9 mouse cellular contexts compared by ENCODE assay signal in genomic region chr4:153484392-153484791, GRCm38 (mm10). TPM values are rescaled to one million over a fixed set of nuclear protein-coding genes. Genes with fewer than 3 reads are reported as not detected.
DNase-seq lines count a peak whose midpoint lies in the region; ATAC-seq and TF ChIP-seq lines count a peak whose summit lies in the region.
"Had no signal": no experiment of that assay in that cellular context is flagged by ENCODE, and none has a peak within 500 bp of the region (broad histone marks: within the 10 kb centered on the region; RNA-seq: fewer than 3 reads in every experiment).

No protein-coding gene starts in this region.

- no peak for TF ChIP-seq EP300 in heart, postnatal 0 days (IDR thresholded peaks at IDR 0.05; ENCODE audit: low read depth)

- H3K36me3 ChIP-seq in embryonic facial prominence, embryonic 13.5 days = no peaks in the 10 kb centered on the region
- no peaks in the 10 kb centered on the region for H3K36me3 ChIP-seq in heart, postnatal 0 days (replicated peaks; ENCODE audit: control insufficient read depth, insufficient read depth, low read length)
- no peaks in the 10 kb centered on the region for H3K36me3 ChIP-seq in liver, embryonic 13.5 days
- no peaks in the 10 kb centered on the region for H3K36me3 ChIP-seq in neural tube, embryonic 14.5 days (ENCODE audit: control insufficient read depth, insufficient read depth, low read length)

- H3K9ac ChIP-seq in embryonic facial prominence, embryonic 13.5 days = no peak overlapping the region
- no peak overlapping the region for H3K9ac ChIP-seq in heart, postnatal 0 days (replicated peaks; ENCODE audit: low read depth, low read length)
- no peak overlapping the region for H3K9ac ChIP-seq in liver, embryonic 13.5 days
- no peak overlapping the region for H3K9ac ChIP-seq in neural tube, embryonic 14.5 days (replicated peaks; ENCODE audit: low read depth, low read length)

- H3K27ac ChIP-seq in embryonic facial prominence, embryonic 13.5 days = no peak overlapping the region
- H3K27ac ChIP-seq in heart, postnatal 0 days (ENCODE audit: low read depth) = no peak overlapping the region
- no peak overlapping the region for H3K27ac ChIP-seq in liver, embryonic 13.5 days
- no peak overlapping the region; the same call in 1 of the 2 replicates for H3K27ac ChIP-seq in neural tube, embryonic 14.5 days (ENCODE audit: low read depth, low read length)

- H3K4me2 ChIP-seq in embryonic facial prominence, embryonic 13.5 days = peak overlapping the region; percentile 29; the same call in 1 of the 2 replicates
- H3K4me2 ChIP-seq in heart, postnatal 0 days (ENCODE audit: low read depth, low read length) = no peak overlapping the region
- H3K4me2 ChIP-seq in liver, embryonic 13.5 days = no peak overlapping the region
- peak overlapping the region; percentile 75 for H3K4me2 ChIP-seq in neural tube, embryonic 14.5 days (ENCODE audit: low read depth, low read length)

- WGBS in embryonic facial prominence, embryonic 13.5 days = 2% methylated on average over 7 of the region's 7 CpGs
- WGBS in heart, postnatal 0 days = 3% methylated on average over 7 of the region's 7 CpGs
- 3% methylated on average over 7 of the region's 7 CpGs for WGBS in liver, embryonic 13.5 days (ENCODE audit: insufficient replicate concordance)
- under 1% methylated on average over 7 of the region's 7 CpGs for WGBS in neural tube, embryonic 14.5 days

- H3K27me3 ChIP-seq in embryonic facial prominence, embryonic 13.5 days = peaks cover 69% of the 10 kb centered on the region
- H3K27me3 ChIP-seq in heart, postnatal 0 days (ENCODE audit: control insufficient read depth, insufficient read depth, low read length) = peaks cover 74% of the 10 kb centered on the region
- peaks cover 65% of the 10 kb centered on the region for H3K27me3 ChIP-seq in liver, embryonic 13.5 days
- no peaks in the 10 kb centered on the region for H3K27me3 ChIP-seq in neural tube, embryonic 14.5 days (ENCODE audit: control insufficient read depth, insufficient read depth, low read length)

- peaks cover 39% of the 10 kb centered on the region for H3K4me1 ChIP-seq in embryonic facial prominence, embryonic 13.5 days
- H3K4me1 ChIP-seq in heart, postnatal 0 days (ENCODE audit: control insufficient read depth, insufficient read depth) = no peaks in the 10 kb centered on the region
- no peaks in the 10 kb centered on the region for H3K4me1 ChIP-seq in liver, embryonic 13.5 days (replicated peaks)
- peaks cover 17% of the 10 kb centered on the region for H3K4me1 ChIP-seq in neural tube, embryonic 14.5 days (ENCODE audit: control insufficient read depth, insufficient read depth, low read length)

- H3K4me3 ChIP-seq in embryonic facial prominence, embryonic 13.5 days = peak overlapping the region; percentile 16; the same call in 1 of the 2 replicates
- H3K4me3 ChIP-seq in heart, postnatal 0 days (ENCODE audit: low read depth, low read length) = no peak overlapping the region
- H3K4me3 ChIP-seq in liver, embryonic 13.5 days (replicated peaks) = no peak overlapping the region
- peak overlapping the region; percentile 2; the same call in 1 of the 2 replicates for H3K4me3 ChIP-seq in neural tube, embryonic 14.5 days (ENCODE audit: low read depth, low read length)

- ATAC-seq in embryonic facial prominence, embryonic 13.5 days (ENCODE audit: insufficient number of reproducible peaks, insufficient read depth, low FRiP score, low TSS enrichment, low read depth) = no peak
- ATAC-seq in heart, postnatal 0 days (ENCODE audit: insufficient read depth, low read depth) = no peak
- ATAC-seq in liver, embryonic 13.5 days (ENCODE audit: low read depth) = no peak
- no peak for ATAC-seq in neural tube, embryonic 14.5 days (ENCODE audit: low read depth)
- ATAC-seq in erythroid progenitor cell, adult 5-6 weeks (replicated peaks; ENCODE audit: low FRiP score, poor library complexity, severe bottlenecking) = no peak

- no peaks in the 10 kb centered on the region for H3K9me3 ChIP-seq in embryonic facial prominence, embryonic 13.5 days
- no peaks in the 10 kb centered on the region for H3K9me3 ChIP-seq in heart, postnatal 0 days (replicated peaks; ENCODE audit: control insufficient read depth, low read length)
- H3K9me3 ChIP-seq in liver, embryonic 13.5 days (replicated peaks) = no peaks in the 10 kb centered on the region
- H3K9me3 ChIP-seq in neural tube, embryonic 14.5 days (ENCODE audit: control insufficient read depth, low read length) = no peaks in the 10 kb centered on the region

- DNase-seq in thymus, postnatal 14 days = peak; percentile 9
- no peak for DNase-seq in thymus, adult 18-20 months
- DNase-seq in heart, postnatal 0 days (ENCODE audit: low spot score) = peak; percentile 35
- DNase-seq in kidney, postnatal 36 days = peak; percentile 53 to 85
- peak; percentile 33 for DNase-seq in liver, embryonic 13.5 days

- peak; percentile 60 for TF ChIP-seq CTCF in heart, postnatal 0 days (IDR thresholded peaks at IDR 0.05; ENCODE audit: low read depth)

RNA-seq across cellular contexts. Expression of gene Ajap1, which starts 1.8 kb away (rescaled TPM):
- polyA plus RNA-seq in embryonic facial prominence, embryonic 13.5 days (2015; fragmentation: Nextera tagmentation; extraction: Ambion mirVana) = 0.48 TPM in 2 replicates
- total RNA-seq in heart, postnatal 0 days (2014; rRNA removed; ENCODE audit: low replicate concordance) = 0.50 and 0.57 TPM in 2 replicates
- 0.27 TPM in 1 of 2 replicates, not detected in the other for polyA plus RNA-seq in heart, postnatal 0 days (2015; fragmentation: Nextera tagmentation; extraction: Ambion mirVana)
- 0.23 and 0.24 TPM in 2 replicates for polyA plus RNA-seq in liver, embryonic 13.5 days (2015; fragmentation: Nextera tagmentation; extraction: Ambion mirVana)
- 27.2 and 30.6 TPM in 2 replicates for polyA plus RNA-seq in neural tube, embryonic 14.5 days (2014; fragmentation: Nextera tagmentation; extraction: Ambion mirVana)
- not detected in 2 replicates for total RNA-seq in erythroid progenitor cell, adult 5-6 weeks (2015; ENCODE audit: low replicate concordance)
- not detected in 2 replicates for total RNA-seq in erythroid progenitor cell, adult 5-6 weeks (2017; ENCODE audit: low replicate concordance)
- polyA plus RNA-seq: heart, embryonic 14.5 days had no signal

Comparison
In these comparisons a context has a peak if more than half of its experiments do, and no peak if none do; other contexts are left out.
1. DNase-seq: peak in thymus, postnatal 14 days (single experiment), heart, postnatal 0 days (single experiment), kidney, postnatal 36 days (2 of 2) and liver, embryonic 13.5 days (single experiment); none in thymus, adult 18-20 months (0 of 2).
2. H3K4me2 ChIP-seq: peak in embryonic facial prominence, embryonic 13.5 days (single experiment) and neural tube, embryonic 14.5 days (single experiment); none in heart, postnatal 0 days (single experiment) and liver, embryonic 13.5 days (single experiment).
3. H3K4me3 ChIP-seq: peak in embryonic facial prominence, embryonic 13.5 days (single experiment) and neural tube, embryonic 14.5 days (single experiment); none in heart, postnatal 0 days (single experiment) and liver, embryonic 13.5 days (single experiment).
4. RNA of gene Ajap1, which starts 1.8 kb away (polyA plus RNA-seq): 27.2 to 30.6 TPM in neural tube, embryonic 14.5 days; 0.48 TPM in embryonic facial prominence, embryonic 13.5 days, 0.23 to 0.24 TPM in liver, embryonic 13.5 days and 0.27 TPM in heart, postnatal 0 days; every median in the first group is over 10 times any median in the second.